Mouse (Mus musculus) lung, postnatal 0 days (tissue): ENCODE measurements at regions not wholly inside any gene's neighbourhood (a gene's known extent, or its start where the extent isn't known, plus 50 kb on each side); places are given as distances from the start of the nearest gene placed in this dataset.

Experiments
- ATAC-seq: fragments of 200-750 bp; cut with Nextera tagmentation; 2 replicates; pipeline ENCODE4 v1.8.0; 2017; ENCODE audit warnings: moderate library complexity
- DNase-seq: peaks from one replicate; pipeline ENCODE4 v3.0.0-alpha.2; 2016; ENCODE audit warnings: low spot score
- H3K27ac ChIP-seq: fragments of 300-500 bp; sonication (generic); 2 replicates; pipeline ENCODE4 v1.5.1; 2014; ENCODE audit warnings: antibody characterized with exemption, mild to moderate bottlenecking, low read length, mixed read lengths
- H3K27me3 ChIP-seq: fragments of 300-500 bp; sonication (generic); replicated peaks from 2 replicates; pipeline ENCODE4 v1.6.1; 2014; ENCODE audit warnings: low read length, mixed read lengths; ENCODE audit not compliant: insufficient read depth
- H3K36me3 ChIP-seq: fragments of 300-500 bp; sonication (generic); 2 replicates; pipeline ENCODE4 v1.6.1; 2014; ENCODE audit warnings: low read length, mixed read lengths; ENCODE audit not compliant: insufficient read depth
- H3K4me1 ChIP-seq: fragments of 300-500 bp; sonication (generic); 2 replicates; pipeline ENCODE4 v1.6.1; 2014; ENCODE audit warnings: antibody characterized with exemption, low read depth, low read length, mixed read lengths; ENCODE audit not compliant: insufficient read depth
- H3K4me2 ChIP-seq: fragments of 300-500 bp; sonication (generic); replicated peaks from 2 replicates; pipeline ENCODE4 v1.6.1; 2014; ENCODE audit warnings: low read depth, mild to moderate bottlenecking, low read length, moderate library complexity, mixed read lengths
- H3K4me3 ChIP-seq: fragments of 300-500 bp; sonication (generic); 2 replicates; pipeline ENCODE4 v1.5.1; 2014; ENCODE audit warnings: low read depth, low read length
- H3K9ac ChIP-seq: fragments of 300-500 bp; sonication (generic); replicated peaks from 2 replicates; pipeline ENCODE4 v1.6.1; 2014; ENCODE audit warnings: low read depth, mild to moderate bottlenecking
- H3K9me3 ChIP-seq: fragments of 300-500 bp; sonication (generic); 2 replicates; pipeline ENCODE4 v1.6.1; 2016; ENCODE audit warnings: low read length, mixed read lengths
- CTCF ChIP-seq: IDR thresholded peaks from 2 replicates; pipeline ENCODE4 v1.5.1; 2016; ENCODE audit warnings: antibody characterized with exemption, mild to moderate bottlenecking
- EP300 ChIP-seq: IDR thresholded peaks from 2 replicates; pipeline ENCODE4 v1.6.1; 2016; ENCODE audit warnings: antibody characterized with exemption, mild to moderate bottlenecking, control low read depth
- WGBS: fragments of 180-500 bp; shearing (Covaris S2); extraction: QIAGEN DNeasy Blood & Tissue Kit; methylation state at CpG from one replicate; pipeline ENCODE4 v1.1.7; 2014; 5-methylcytosine and 5-hydroxymethylcytosine counted together

DNA sequence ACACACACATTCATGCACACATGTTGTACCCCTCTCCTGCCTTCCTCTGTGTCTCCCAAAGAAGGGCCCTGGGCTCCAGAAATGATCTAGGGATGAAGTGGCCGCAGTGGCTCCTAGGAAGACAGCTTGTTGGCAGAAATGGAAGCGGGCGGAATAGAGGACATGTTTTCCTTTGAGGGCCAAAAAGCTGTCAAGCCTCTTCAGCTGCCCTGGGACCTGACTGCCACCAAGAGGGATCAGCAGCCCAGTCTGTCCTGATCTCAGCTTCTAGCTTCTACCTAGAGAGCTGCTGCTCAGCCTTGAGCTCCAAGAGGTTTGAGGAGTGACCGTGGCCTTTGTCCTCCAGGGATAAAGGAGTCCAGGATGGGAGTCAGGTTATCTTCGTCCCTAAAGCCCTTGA, 93.8 kb upstream of the Zfp703 start:
- Histone ChIP-seq H3K27ac (no peak overlapping the region), H3K9me3 (no peaks in the 10 kb centered on the region), H3K9ac (no peak overlapping the region), H3K27me3 (no peaks in the 10 kb centered on the region), H3K4me1 (0 out of 2 replicates have a peak, but pooled peaks cover 3% of the 10 kb centered on the region), H3K36me3 (no peaks in the 10 kb centered on the region), H3K4me2 (no peak overlapping the region), H3K4me3 (no peak overlapping the region)
- DNase-seq (no peak), ATAC-seq (no peak)
- WGBS, result 79% methylated on average over 5 of the region's 5 CpGs
- no peak for TF ChIP-seq CTCF
- no peak for TF ChIP-seq EP300

DNA sequence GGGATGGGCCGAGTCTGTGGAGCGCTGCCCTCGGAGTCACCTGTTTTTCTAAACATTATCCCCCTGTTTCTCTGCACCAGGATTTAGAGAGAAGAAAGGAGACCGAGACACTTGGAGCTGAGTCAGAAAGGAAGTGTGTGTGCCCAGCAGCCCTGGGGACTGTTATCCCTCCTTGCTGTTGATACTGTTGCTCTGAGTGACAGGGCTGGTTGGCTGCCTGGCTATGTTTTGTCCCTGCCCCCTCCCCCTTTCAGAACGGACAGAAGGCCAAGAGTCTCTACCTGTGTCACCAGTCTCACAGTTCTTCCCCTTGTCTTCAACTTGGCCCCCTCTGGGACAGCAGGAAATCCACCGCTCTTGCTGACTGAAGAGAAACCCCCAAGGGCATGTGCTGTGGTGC, 93.4 kb upstream of the Zfp703 start:
- no peak for TF ChIP-seq EP300
- TF ChIP-seq CTCF, result no peak
- DNase-seq, result no peak
- Histone ChIP-seq H3K4me3 (no peak overlapping the region), H3K27ac (no peak overlapping the region), H3K9ac (no peak overlapping the region), H3K4me1 (0 out of 2 replicates have a peak, but pooled peaks cover 3% of the 10 kb centered on the region), H3K9me3 (no peaks in the 10 kb centered on the region), H3K36me3 (no peaks in the 10 kb centered on the region), H3K4me2 (no peak overlapping the region), H3K27me3 (no peaks in the 10 kb centered on the region)
- WGBS, result 59% methylated on average over 6 of the region's 6 CpGs
- ATAC-seq, result no peak

DNA sequence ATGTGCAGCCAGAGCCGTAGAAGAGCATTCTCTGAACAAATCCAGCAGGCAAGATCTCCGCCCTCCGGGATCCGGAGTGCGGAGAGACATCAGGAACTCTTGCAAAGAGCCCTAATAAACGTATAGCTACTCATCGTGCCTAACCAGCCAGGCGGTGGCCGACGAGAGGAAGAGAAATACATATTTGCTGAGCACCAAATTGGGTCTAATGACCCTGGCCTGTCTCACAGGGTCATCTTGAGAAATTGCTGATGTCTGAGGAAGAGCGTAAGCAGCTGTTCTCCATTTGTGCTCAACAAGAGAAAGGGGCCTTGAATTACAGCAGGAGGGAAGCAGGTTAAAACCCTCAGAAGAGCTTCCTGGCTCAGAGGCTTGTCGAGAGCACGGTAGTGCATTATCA, 92.8 kb upstream of the Zfp703 start:
- 39% methylated on average over 13 of the region's 13 CpGs for WGBS
- H3K4me3 ChIP-seq, result no peak overlapping the region

DNA sequence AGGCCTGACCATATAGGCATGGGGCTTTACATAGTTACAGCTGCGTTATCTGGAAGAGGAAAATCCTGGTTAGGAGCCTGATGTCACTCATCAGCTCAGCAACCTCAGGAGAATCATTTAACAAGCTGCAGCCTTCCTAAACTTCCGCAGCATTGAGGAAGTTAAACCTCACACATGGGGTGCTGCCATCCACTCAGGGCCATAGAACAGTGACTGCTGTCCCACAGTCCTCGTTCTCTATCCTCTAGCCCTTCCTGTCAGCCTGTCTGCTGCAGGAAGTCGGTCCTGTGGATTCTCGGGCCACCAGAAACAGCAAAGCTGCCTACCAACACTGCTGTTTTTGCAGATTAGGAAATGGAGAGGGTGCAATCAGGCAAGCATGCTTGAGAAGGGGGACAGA, 91.8 kb upstream of the Zfp703 start:
- H3K4me3 ChIP-seq, result no peak overlapping the region
- H3K4me2 ChIP-seq, result no peak overlapping the region
- DNase-seq (no peak), ATAC-seq (no peak)
- 0 out of 2 replicates have a peak, but pooled peaks cover 3% of the 10 kb centered on the region for H3K4me1 ChIP-seq
- no peaks in the 10 kb centered on the region for H3K27me3 ChIP-seq
- no peaks in the 10 kb centered on the region for H3K9me3 ChIP-seq
- TF ChIP-seq CTCF, result no peak
- no peak for TF ChIP-seq EP300
- H3K27ac ChIP-seq, result no peak overlapping the region
- H3K36me3 ChIP-seq, result no peaks in the 10 kb centered on the region
- no peak overlapping the region for H3K9ac ChIP-seq
- 75% methylated on average over 5 of the region's 5 CpGs for WGBS

More for the DNA sequence above, 92.8 kb upstream of the Zfp703 start:
- DNase-seq (peak; percentile 56), ATAC-seq (no peak)
- H3K9ac ChIP-seq, result no peak overlapping the region
- TF ChIP-seq CTCF (no peak), EP300 (peak; percentile 11; the same call in 1 of the 2 replicates)
- no peaks in the 10 kb centered on the region for H3K27me3 ChIP-seq
- no peaks in the 10 kb centered on the region for H3K9me3 ChIP-seq
- H3K27ac ChIP-seq, result no peak overlapping the region
- no peaks in the 10 kb centered on the region for H3K36me3 ChIP-seq
- 0 out of 2 replicates have a peak, but pooled peaks cover 3% of the 10 kb centered on the region for H3K4me1 ChIP-seq
- H3K4me2 ChIP-seq, result no peak overlapping the region

DNA sequence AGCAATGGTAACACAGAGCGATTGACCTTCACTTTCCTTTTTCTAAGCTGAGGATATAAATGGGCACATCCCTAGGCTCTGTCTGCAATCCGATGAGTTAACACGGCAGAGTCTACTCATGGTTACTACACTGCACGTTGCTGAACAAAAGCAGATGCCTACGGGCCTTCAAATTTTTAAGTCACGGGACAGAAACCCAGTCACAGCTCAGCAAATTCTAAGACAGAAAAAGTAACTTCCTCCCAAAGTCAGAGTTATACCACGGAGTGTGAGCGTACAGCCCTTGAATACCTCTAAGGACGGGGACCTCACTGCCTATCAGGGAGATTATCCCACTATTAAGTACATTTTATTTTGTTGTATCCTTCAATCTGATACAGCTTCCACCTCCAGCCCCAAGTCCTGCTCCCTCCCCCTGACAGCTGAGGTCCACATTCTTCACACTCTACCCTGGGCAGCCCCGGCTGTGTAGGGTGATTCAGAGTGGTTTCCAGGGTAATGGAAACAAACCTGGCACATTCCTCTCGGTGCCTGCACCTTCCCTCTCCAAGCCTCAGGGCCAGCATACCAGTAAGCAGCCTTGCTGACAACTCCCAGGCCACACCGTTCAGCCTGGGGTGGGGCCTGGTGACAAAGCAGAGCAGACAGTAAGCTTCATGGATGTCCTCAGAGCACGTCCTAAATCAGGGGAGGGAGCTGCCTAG, 90.2 kb upstream of the Zfp703 start:
- 69% methylated on average over 13 of the region's 13 CpGs for WGBS
- no peak overlapping the region for H3K4me3 ChIP-seq
- ATAC-seq (peak; percentile 94), DNase-seq (peak; percentile 82)
- no peaks in the 10 kb centered on the region for H3K27me3 ChIP-seq
- H3K4me2 ChIP-seq, result no peak overlapping the region
- 0 out of 2 replicates have a peak, but pooled peaks cover 3% of the 10 kb centered on the region for H3K4me1 ChIP-seq
- H3K9ac ChIP-seq, result no peak overlapping the region
- peak overlapping the region; percentile 22; the same call in 1 of the 2 replicates for H3K27ac ChIP-seq
- TF ChIP-seq CTCF, result no peak
- peak; percentile 15; the same call in 1 of the 2 replicates for TF ChIP-seq EP300
- H3K36me3 ChIP-seq, result no peaks in the 10 kb centered on the region
- H3K9me3 ChIP-seq, result no peaks in the 10 kb centered on the region

DNA sequence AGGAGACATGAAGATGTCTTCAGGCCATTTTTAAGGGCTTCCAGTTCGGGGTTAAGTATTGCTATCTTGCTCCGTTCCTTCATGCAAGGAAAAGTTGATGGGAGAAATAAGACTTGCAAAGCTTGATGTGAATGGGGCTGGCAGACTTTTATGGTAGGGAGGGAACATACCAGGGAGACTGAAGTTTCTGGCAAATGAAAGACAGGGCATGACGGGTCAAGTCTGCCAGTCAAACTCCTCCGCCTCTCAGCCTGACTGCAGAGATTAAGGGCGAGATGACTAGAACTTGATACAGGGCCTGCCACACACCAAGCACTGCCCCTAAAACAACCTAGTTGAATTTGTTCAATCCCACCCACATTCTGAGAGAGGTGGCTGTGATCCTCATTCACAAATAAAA, 89.6 kb upstream of the Zfp703 start:
- H3K27ac ChIP-seq, result peak overlapping the region; percentile 22; the same call in 1 of the 2 replicates
- DNase-seq (peak; percentile 12), ATAC-seq (no peak)
- WGBS, result 79% methylated on average over 5 of the region's 5 CpGs
- H3K4me1 ChIP-seq, result 0 out of 2 replicates have a peak, but pooled peaks cover 3% of the 10 kb centered on the region
- H3K9ac ChIP-seq, result no peak overlapping the region
- no peaks in the 10 kb centered on the region for H3K27me3 ChIP-seq
- TF ChIP-seq EP300 (0 out of 2 replicates have a peak, but pooled peaks have one; percentile 4), CTCF (no peak)
- H3K9me3 ChIP-seq, result no peaks in the 10 kb centered on the region
- no peaks in the 10 kb centered on the region for H3K36me3 ChIP-seq
- H3K4me2 ChIP-seq, result no peak overlapping the region
- no peak overlapping the region for H3K4me3 ChIP-seq
